Mouse (Mus musculus): ENCODE results near the gene Cfap97d1.

- TF ChIP-seq EP300 (IDR thresholded peaks at IDR 0.05; ENCODE audit: low read depth) (no peak), CTCF (IDR thresholded peaks at IDR 0.05; ENCODE audit: low read depth) (peak; percentile 21)
Observed at GRCm38 (mm10) chr11:102029966-102030365, 45.9 kb downstream of the Cfap97d1 start.
